Mouse (Mus musculus) limb, embryonic 13.5 days (tissue): ENCODE results near the gene Cep68. TPM values are rescaled to one million over a fixed set of nuclear protein-coding genes. Genes with fewer than 3 reads are reported as not detected.

Source experiments
- ATAC-seq: fragments of 200-750 bp; cut with Nextera tagmentation; 2 replicates; pipeline ENCODE4 v1.8.0; 2017; ENCODE audit warnings: low read depth, moderate number of reproducible peaks, moderate TSS enrichment; ENCODE audit not compliant: low FRiP score
- H3K27ac ChIP-seq: fragments of 300-500 bp; sonication (generic); 2 replicates; pipeline ENCODE4 v1.5.1; 2015; ENCODE audit warnings: inconsistent platforms, mild to moderate bottlenecking, moderate library complexity
- H3K27me3 ChIP-seq: fragments of 300-500 bp; sonication (generic); 2 replicates; pipeline ENCODE4 v1.6.1; 2015; ENCODE audit warnings: mild to moderate bottlenecking, inconsistent platforms
- H3K36me3 ChIP-seq: fragments of 300-500 bp; sonication (generic); 2 replicates; pipeline ENCODE4 v1.6.1; 2015; ENCODE audit warnings: inconsistent platforms, mild to moderate bottlenecking, moderate library complexity
- H3K4me1 ChIP-seq: fragments of 300-500 bp; sonication (generic); 2 replicates; pipeline ENCODE4 v1.6.1; 2015; ENCODE audit warnings: inconsistent platforms
- H3K4me2 ChIP-seq: fragments of 300-500 bp; sonication (generic); replicated peaks from 2 replicates; pipeline ENCODE4 v1.6.1; 2015; ENCODE audit warnings: inconsistent platforms, mild to moderate bottlenecking, moderate library complexity
- H3K4me3 ChIP-seq: fragments of 300-500 bp; sonication (generic); 2 replicates; pipeline ENCODE4 v1.5.1; 2015; ENCODE audit warnings: moderate library complexity, mild to moderate bottlenecking, inconsistent platforms
- H3K9ac ChIP-seq: fragments of 300-500 bp; sonication (generic); 2 replicates; pipeline ENCODE4 v1.6.1; 2015; ENCODE audit warnings: mild to moderate bottlenecking, inconsistent platforms
- H3K9me3 ChIP-seq: fragments of 300-500 bp; sonication (generic); 2 replicates; pipeline ENCODE4 v1.6.1; 2016; ENCODE audit warnings: inconsistent platforms
- WGBS: fragments of 180-500 bp; shearing (Covaris S2); methylation state at CpG from one replicate; pipeline ENCODE4 v1.1.7; 2015; 5-methylcytosine and 5-hydroxymethylcytosine counted together
- polyA plus RNA-seq: library from polyadenylated mRNA; unstranded; fragments of >200 nt; fragmentation: Nextera tagmentation; extraction: Ambion mirVana; gene quantifications from 2 replicates; pipeline ENCODE4 v1.2.1, GENCODE M21; 2015

Cep68 gene
- polyA plus RNA-seq, 1 experiment from 2014 or later, result 36.8 TPM

DNA sequence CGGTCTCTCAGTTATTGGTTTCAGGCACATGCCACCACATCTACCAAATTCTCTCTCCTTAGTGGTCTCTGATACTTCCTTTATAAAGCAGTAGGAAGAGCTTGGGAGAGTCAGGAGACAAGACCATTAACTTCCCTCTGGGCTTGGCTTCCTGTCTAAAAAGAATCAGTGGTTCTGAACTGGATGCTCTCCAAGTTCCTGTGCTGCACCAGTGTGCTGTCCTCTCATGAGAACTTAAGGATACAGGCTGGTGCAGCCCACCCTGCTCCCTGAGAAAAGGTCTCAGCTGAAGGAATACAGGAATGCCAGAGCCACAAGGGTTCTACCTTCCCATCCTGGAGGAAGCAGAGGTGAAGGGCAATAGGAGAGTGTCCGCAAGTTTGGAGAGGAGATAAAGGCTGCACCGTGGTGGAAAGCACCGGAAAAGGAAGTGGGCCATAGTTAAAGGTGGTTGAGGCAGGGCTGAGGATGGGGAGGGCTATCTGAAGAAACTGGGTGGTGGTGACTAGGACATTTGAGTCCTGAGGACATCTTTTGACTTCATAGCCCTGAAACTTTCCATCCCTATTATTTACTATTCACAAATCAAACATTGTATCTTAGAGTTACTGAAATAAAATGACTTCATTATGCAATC lies 56.0 kb downstream of the Cep68 start:
- Histone ChIP-seq H3K9ac (no peak overlapping the region), H3K36me3 (no peaks in the 10 kb centered on the region), H3K27ac (no peak overlapping the region), H3K9me3 (no peaks in the 10 kb centered on the region), H3K27me3 (no peaks in the 10 kb centered on the region), H3K4me2 (no peak overlapping the region), H3K4me3 (no peak overlapping the region), H3K4me1 (no peaks in the 10 kb centered on the region)
- no peak for ATAC-seq
- WGBS, result 88% methylated on average over 4 of the region's 4 CpGs

DNA sequence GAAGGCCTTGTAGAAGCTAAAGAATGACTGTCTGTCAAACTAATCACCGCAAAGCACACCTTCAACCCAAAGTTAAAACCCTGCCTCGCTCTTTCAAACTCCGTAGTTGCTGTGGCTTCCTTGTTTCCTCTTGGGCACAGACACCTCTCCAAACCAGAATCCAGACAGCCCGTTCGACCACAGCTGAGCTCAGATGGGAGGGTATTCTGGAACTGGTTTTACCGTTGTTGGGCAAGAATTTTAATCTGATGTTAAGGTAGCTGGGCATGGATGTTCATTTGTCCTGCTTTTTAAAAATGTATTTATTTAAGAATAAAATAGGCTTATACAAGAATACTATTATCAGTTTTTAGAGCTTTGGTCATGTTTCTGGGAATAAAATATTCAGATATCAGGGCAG lies 62.0 kb downstream of the Cep68 start:
- H3K9ac ChIP-seq, result no peak overlapping the region
- H3K27me3 ChIP-seq, result no peaks in the 10 kb centered on the region
- no peaks in the 10 kb centered on the region for H3K36me3 ChIP-seq
- no peaks in the 10 kb centered on the region for H3K9me3 ChIP-seq
- H3K4me2 ChIP-seq, result no peak overlapping the region
- WGBS, result 54% methylated on average over 6 of the region's 6 CpGs
- H3K4me1 ChIP-seq, result no peaks in the 10 kb centered on the region
- H3K27ac ChIP-seq, result no peak overlapping the region
- no peak overlapping the region for H3K4me3 ChIP-seq
- ATAC-seq, result no peak

Other genes with a start within 250 kb of the Cep68 start
- 119 and 120 TPM in 2 replicates for gene Actr2, start 136.5 kb downstream of the Cep68 start, polyA plus RNA-seq
- 268 TPM in 2 replicates for gene Rab1a, start 48.0 kb downstream of the Cep68 start, polyA plus RNA-seq
- gene Slc1a4, start 83.3 kb upstream of the Cep68 start, polyA plus RNA-seq, result 14.5 and 16.4 TPM in 2 replicates